Mouse (Mus musculus): ENCODE measurements around the gene Lrp2.

DNA sequence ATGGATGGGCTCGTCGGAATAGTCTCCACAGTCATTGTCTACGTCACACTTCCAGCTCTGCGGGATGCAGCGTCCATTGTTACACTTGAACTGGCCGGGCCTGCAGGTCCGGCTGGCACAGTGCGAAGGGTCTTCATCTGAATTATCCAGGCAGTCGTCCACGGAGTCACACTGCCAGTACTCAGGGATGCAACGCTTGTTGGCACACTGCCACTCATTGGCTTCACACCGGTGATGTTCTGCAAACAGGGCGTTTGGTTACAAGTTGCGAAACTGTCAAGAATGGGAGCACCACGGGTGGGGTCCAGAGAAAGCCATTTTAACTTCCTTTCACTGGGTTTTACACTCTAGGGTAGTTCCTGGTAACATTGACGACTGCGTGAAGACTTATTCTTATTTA is 126.4 kb downstream of the Lrp2 start:
- no peak for TF ChIP-seq POLR2A (IDR thresholded peaks at IDR 0.05; ENCODE audit: insufficient read length, low read depth)
- no peak for TF ChIP-seq MYOD1 (IDR thresholded peaks at IDR 0.05; ENCODE audit: control insufficient read depth in 1 of 3, insufficient read length in 2 of 3, low read depth in 2 of 3)
- no peak for TF ChIP-seq USF1 (IDR thresholded peaks at IDR 0.05; ENCODE audit: low read depth)
- TF ChIP-seq MYOG (IDR thresholded peaks at IDR 0.05; ENCODE audit: control insufficient read depth in 1 of 3, insufficient read depth in 1 of 3, insufficient read length in 2 of 3, low read depth in 2 of 3) = no peak
- no peak for TF ChIP-seq POLR2AphosphoS2 (IDR thresholded peaks at IDR 0.05; ENCODE audit: insufficient read length, low read depth)
- TF ChIP-seq E2F4 (IDR thresholded peaks at IDR 0.05; ENCODE audit: insufficient read depth) = no peak
- TF ChIP-seq MAX (IDR thresholded peaks at IDR 0.05; ENCODE audit: low read depth) = no peak
- TF ChIP-seq TCF12 (IDR thresholded peaks at IDR 0.05; ENCODE audit: insufficient read depth, poor library complexity, severe bottlenecking) = no peak
- no peak for TF ChIP-seq TCF3 (IDR thresholded peaks at IDR 0.05; ENCODE audit: insufficient read length, low read depth)
- no peak for TF ChIP-seq CEBPB (IDR thresholded peaks at IDR 0.05; ENCODE audit: insufficient read depth, poor library complexity, severe bottlenecking)
- no peak for TF ChIP-seq SRF (IDR thresholded peaks at IDR 0.05; ENCODE audit: control insufficient read depth, insufficient read length, low read depth)
